Mouse (Mus musculus) left cerebral cortex, adult 2 months (tissue): ENCODE data around the gene Dnajb11. TPM values are rescaled to one million over a fixed set of nuclear protein-coding genes. Genes with fewer than 3 reads are reported as not detected.
A peak's percentile ranks its signal among the peaks of the same experiment; 100 is the strongest.

Experiments
- DNase-seq, 2 experiments: peaks; one replicate each; pipeline ENCODE4 v3.0.0; 2021 to 2022; ENCODE audit warnings: low spot score in 2 of 2, mixed read lengths in 1 of 2; ENCODE audit errors: extremely low spot score in 1 of 2
- H3K27ac ChIP-seq: fragments of 200-600 bp; 2 replicates; pipeline ENCODE4 v1.8.1; 2022
- H3K4me3 ChIP-seq: fragments of 200-600 bp; 2 replicates; pipeline ENCODE4 v1.8.1; 2022
- CTCF ChIP-seq: fragments of 200-600 bp; IDR thresholded peaks from 2 replicates; pipeline ENCODE4 v1.8.1; 2022; ENCODE audit warnings: antibody characterized with exemption, mild to moderate bottlenecking, moderate library complexity
- intact Hi-C: fragments of 180-260 bp; cut with DNase I; formaldehyde crosslinking; loops from one replicate; pipeline ENCODE4 v1.15.1; 2025
- long read RNA-seq, 2 experiments: library from polyadenylated mRNA; stranded (forward); transcript quantifications; one replicate each; pipeline ENCODE4 v2.0.0; 2021; ENCODE audit warnings: borderline mapping rate in 2 of 2
- total RNA-seq, 2 experiments: library from RNA; stranded (reverse); gene quantifications; 2 replicates each; pipeline ENCODE4 v1.2.3; 2021

The Dnajb11 gene
- 10 to 100 TPM; 61.2 to 67.2 TPM for total RNA-seq
- long read RNA-seq, experiment 1, transcript Dnajb11-201 (10 exons, 1,927 nt) = major isoform, 107 of 112 reads
- long read RNA-seq, experiment 1, partial matches to known transcripts = 1 of 112 reads
- long read RNA-seq, experiment 1, other reads (novel, unspliced or antisense) = 4 of 112 reads
- long read RNA-seq, experiment 2, transcript Dnajb11-201 (10 exons, 1,927 nt) = major isoform, 61 of 65 reads
- long read RNA-seq, experiment 2, partial matches to known transcripts = 1 of 65 reads
- long read RNA-seq, experiment 2, other reads (novel, unspliced or antisense) = 3 of 65 reads

- TF ChIP-seq CTCF = no peak
- peak; percentile 99 to 100 for DNase-seq
- Histone ChIP-seq H3K27ac (peak within 1 kb of the TSS; percentile 87), H3K4me3 (peak within 1 kb of the TSS; percentile 97)
- intact Hi-C loops = loop anchor here (5.0 kb wide), 2 partner anchors 250 to 270 kb away; partner anchors contain the start of genes Eif4a2 and Rfc4
Measured at GRCm38 (mm10) chr16:22857431-22858113, at the start of gene Dnajb11, which contains the start of gene Tbccd1. Gene Dnajb11 (plus strand): TSS chr16:22857845. Gene Tbccd1 (minus strand): TSS chr16:22857669.

- Histone ChIP-seq H3K27ac (no peak within 1 kb of the TSS), H3K4me3 (no peak within 1 kb of the TSS)
- DNase-seq = no peak
- TF ChIP-seq CTCF = no peak
- intact Hi-C loops = no loop called here
Measured at GRCm38 (mm10) chr16:22811477-22811876, 46.2 kb upstream of the Dnajb11 start, which contains the start of gene Crygs. Gene Crygs (minus strand): TSS chr16:22811577.

- Histone ChIP-seq H3K4me3 (no peak overlapping the region), H3K27ac (no peak overlapping the region)
- TF ChIP-seq CTCF = peak; percentile 67
- intact Hi-C loops = no loop called here
- peak; percentile 40 to 57 for DNase-seq
Measured at GRCm38 (mm10) chr16:22820731-22821130, 36.9 kb upstream of the Dnajb11 start.

- intact Hi-C loops = no loop called here
- no peak for TF ChIP-seq CTCF
- H3K4me3 ChIP-seq = no peak overlapping the region
- no peak overlapping the region for H3K27ac ChIP-seq
- DNase-seq = no peak
Measured at GRCm38 (mm10) chr16:22832932-22833525, 24.6 kb upstream of the Dnajb11 start.

GRCm38 (mm10) chr16:22839146-22839857, 18.3 kb upstream of the Dnajb11 start:
- no peak for TF ChIP-seq CTCF
- 0 out of 2 replicates have a peak overlapping the region, but pooled peaks have one; percentile 62 for H3K27ac ChIP-seq
- DNase-seq = no peak
- no peak overlapping the region for H3K4me3 ChIP-seq
- intact Hi-C loops = no loop called here

GRCm38 (mm10) chr16:22842871-22843270, 14.8 kb upstream of the Dnajb11 start:
- intact Hi-C loops = no loop called here
- Histone ChIP-seq H3K4me3 (no peak overlapping the region), H3K27ac (no peak overlapping the region)
- DNase-seq = no peak
- no peak for TF ChIP-seq CTCF

GRCm38 (mm10) chr16:22844061-22844801, 13.4 kb upstream of the Dnajb11 start:
- intact Hi-C loops = no loop called here
- H3K27ac ChIP-seq = peak overlapping the region; percentile 83
- H3K4me3 ChIP-seq = peak overlapping the region; percentile 83
- TF ChIP-seq CTCF = no peak
- peak; percentile 70 to 77 for DNase-seq

GRCm38 (mm10) chr16:22844834-22845233, 12.8 kb upstream of the Dnajb11 start:
- no peak for DNase-seq
- TF ChIP-seq CTCF = no peak

GRCm38 (mm10) chr16:22845481-22845880, 12.2 kb upstream of the Dnajb11 start:
- DNase-seq = no peak
- Histone ChIP-seq H3K4me3 (no peak overlapping the region), H3K27ac (no peak overlapping the region)
- no peak for TF ChIP-seq CTCF
- intact Hi-C loops = no loop called here

More at GRCm38 (mm10) chr16:22844834-22845233, 12.8 kb upstream of the Dnajb11 start:
- intact Hi-C loops = no loop called here
- peak overlapping the region; percentile 68 for H3K27ac ChIP-seq
- peak overlapping the region; percentile 83 for H3K4me3 ChIP-seq

- DNase-seq = no peak
- H3K4me3 ChIP-seq = no peak overlapping the region
- no peak for TF ChIP-seq CTCF
- intact Hi-C loops = no loop called here
- H3K27ac ChIP-seq = no peak overlapping the region
Measured at GRCm38 (mm10) chr16:22847686-22848085, 10.0 kb upstream of the Dnajb11 start.

- no peak for DNase-seq
- H3K4me3 ChIP-seq = no peak overlapping the region
- no peak for TF ChIP-seq CTCF
- no peak overlapping the region for H3K27ac ChIP-seq
- intact Hi-C loops = no loop called here
Measured at GRCm38 (mm10) chr16:22848331-22848730, 9.3 kb upstream of the Dnajb11 start.
